Mouse (Mus musculus): ENCODE measurements at regions not wholly inside any gene's neighbourhood (a gene's known extent, or its start where the extent isn't known, plus 50 kb on each side); places are given as distances from the start of the nearest gene placed in this dataset.

- TF ChIP-seq POLR2A (IDR thresholded peaks at IDR 0.05; ENCODE audit: low read depth, low read length) (no peak), CTCF (IDR thresholded peaks at IDR 0.05; ENCODE audit: borderline replicate concordance, insufficient read depth, low read length) (no peak)
Measured at GRCm38 (mm10) chr10:17202556-17203415, 520.2 kb upstream of the Cited2 start.
